Mouse (Mus musculus) 3T3-L1 (cell line): ENCODE results near the gene B4galt1.

Experiments used
- DNase-seq: peaks from one replicate; pipeline ENCODE4 v3.0.0-alpha.2; 2015; ENCODE audit warnings: low read depth, low spot score

Gene B4galt1

DNA sequence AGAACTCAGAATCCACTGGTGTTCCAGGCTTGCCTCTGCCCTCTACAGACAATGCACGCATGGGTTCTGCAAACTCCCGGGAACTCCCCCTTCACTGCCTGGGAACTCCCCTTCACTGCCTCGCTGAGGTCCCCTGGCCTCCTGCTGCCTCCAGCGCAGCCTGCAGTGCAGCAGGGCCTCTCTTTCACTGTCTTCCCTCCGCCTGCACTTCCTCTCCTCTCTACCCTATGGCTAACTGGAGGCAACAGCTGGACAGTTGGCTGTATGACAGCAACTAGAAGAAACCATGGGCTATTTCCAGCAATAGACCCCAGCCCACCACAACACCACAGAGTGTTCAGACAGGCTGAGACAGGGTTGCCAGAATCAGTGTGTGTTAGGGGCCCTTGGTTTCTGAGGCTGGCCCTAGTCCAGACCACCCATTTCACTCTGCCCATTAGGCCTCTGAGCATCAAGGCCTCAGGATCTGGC is 9.5 kb downstream of the B4galt1 start:
- DNase-seq, result peak; percentile 41

DNA sequence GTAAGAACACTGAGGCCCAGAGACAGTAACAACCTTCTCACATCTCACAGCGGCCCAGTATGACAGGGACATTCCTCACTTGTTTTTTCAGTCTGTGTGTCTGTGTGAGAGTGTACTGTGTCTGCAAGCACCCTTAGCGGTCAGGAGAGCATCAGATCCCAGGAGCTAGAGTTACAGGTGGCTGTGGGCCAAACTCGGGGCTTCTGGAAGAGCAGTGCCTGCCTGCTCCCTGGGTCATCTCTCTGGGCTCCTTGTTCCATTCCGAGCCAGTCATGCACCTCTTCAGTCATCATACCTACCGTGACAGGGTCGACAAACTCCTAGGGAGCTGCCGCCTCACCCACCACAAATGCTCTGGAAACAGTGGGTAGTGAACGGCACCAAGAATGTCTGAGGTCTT is 10.1 kb downstream of the B4galt1 start:
- peak; percentile 24 for DNase-seq

DNA sequence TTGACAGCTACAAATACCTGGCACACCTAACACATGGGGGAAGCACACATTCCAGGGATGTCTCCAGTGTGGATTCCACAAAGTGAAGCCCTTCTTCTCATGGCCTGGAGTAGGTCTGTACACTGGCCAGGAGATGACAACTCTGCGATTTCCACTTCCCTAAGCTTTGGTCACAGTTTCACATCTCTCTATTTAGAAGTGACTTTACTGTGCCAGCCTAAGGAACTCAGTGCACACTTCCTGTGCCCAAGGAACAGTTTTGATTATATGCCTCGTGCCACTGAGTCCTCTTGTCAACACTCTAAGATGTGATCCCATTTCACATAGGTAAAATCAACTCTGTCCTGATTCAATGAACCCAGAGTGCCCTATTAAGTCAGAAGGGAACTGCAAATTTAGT is 13.4 kb downstream of the B4galt1 start:
- DNase-seq, result no peak

DNA sequence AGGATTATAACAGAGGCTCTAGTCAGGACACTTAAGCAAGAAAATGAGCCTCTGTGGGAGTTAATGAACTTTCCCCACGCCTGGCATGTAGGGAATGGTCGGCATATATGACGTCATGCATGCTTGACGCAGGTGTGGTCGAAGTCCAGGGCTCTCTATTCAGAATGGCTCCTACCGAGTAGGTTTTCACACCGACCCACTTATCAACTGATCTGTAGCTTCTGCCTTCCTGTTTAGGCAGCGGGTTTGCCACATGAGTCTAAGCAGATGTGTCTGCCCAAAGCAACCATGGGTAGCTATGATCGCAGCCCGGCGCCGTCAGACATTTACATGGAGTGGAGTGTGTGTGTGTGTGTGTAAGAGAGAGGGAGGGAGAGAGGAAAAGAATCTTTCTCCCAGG is 14.6 kb downstream of the B4galt1 start:
- DNase-seq, result no peak

DNA sequence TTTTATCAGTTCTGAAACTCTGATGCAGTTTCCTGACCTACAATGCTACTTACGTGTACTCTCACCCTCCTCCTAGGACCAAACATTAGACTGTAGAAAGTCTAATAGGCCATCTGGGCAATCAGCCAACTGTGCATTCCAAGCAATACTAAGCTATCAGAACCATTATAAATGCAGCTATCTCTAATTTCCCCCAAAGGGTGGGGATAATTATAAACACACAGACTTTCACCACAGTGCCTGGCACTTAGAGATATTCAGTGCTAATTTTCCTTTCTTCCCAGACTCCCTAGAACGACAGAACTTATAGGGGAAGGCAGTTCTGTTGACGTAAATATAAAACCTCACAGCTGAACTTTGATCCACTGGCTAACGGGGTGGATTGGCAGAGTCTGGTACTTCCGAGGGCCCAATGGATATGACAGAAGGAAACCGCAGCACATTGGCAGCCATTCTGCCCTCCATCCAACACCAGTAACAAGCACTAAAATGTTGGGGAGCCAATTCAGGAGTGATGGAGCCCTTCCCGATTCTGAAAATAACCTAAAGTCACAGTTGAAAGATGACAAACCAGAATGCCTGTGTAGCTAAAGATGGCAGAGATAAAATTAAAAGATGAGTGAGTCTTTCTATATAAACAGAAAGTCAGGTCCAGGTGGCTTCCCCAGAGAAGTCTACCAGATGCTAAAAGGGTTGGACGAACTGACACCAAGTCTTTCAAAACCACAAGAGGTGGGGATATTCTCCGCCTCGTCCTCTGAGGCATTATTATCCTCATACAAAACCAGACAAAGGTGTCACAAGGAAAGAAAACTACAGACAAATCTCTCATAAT is 16.1 kb downstream of the B4galt1 start:
- peak; percentile 85 for DNase-seq

DNA sequence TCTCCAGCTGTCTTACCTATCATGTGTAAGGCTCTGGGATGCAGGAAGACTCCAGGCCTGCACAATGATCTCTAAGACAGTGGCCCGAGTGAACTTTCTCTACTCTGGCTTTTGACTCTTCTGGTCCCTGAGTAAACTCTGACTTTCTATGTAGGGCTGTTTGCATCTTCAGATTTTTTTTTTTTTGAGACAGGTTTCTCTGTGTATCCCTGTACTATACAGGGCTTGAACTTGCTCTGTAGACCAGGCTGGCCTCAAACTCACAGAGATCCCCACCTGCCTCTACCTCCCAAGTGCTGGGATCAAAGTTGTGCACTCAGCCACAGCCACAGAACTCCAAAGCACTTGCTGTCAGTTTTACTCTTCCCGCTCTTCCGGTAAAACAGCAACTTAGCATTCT is 16.8 kb downstream of the B4galt1 start:
- no peak for DNase-seq

DNA sequence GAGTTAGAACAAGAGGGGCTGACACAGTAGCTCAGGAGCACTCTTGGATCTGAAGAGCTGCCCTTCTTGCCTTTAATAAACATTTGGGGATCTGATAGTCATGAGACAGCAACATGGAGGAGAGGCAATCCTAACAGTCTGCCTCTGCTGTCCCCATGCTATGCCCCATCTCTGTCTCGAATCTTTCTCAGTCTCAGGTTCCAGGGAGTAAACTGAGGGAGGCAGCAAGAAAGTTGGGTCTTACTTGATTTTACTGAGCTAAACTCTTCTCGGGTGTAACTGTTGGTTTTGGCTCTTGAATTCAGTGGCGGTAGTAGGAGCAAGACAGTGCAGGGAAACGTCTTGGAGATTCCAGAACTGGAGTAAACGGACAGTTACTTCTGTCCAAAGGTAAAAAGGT is 18.9 kb downstream of the B4galt1 start:
- DNase-seq, result no peak

DNA sequence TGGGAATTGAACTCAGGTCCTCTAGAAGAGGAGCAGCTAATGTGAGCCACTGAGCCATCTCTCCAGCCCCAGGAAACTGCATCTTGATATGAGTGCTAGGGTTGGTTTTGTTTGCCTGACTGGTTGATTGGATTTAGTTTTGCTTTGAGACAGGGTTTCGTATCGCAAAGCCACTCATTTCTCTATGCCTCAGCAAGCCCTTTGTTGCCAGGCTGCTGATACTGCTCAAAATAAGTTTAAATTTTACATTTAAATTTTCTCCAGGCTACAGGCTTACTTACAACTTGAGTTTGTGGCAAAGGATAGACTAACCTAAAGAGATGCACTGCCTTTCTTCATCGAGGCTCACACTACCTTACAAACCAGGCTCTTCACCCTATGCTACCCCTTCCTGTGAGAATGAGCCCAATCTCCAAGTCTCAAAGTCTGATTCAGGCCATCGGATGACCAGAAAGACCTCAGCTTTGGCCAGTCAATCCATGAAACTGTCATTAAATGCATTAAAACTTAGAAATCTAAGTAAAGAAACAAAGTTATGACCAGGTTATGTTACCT is 19.5 kb downstream of the B4galt1 start:
- no peak for DNase-seq

DNA sequence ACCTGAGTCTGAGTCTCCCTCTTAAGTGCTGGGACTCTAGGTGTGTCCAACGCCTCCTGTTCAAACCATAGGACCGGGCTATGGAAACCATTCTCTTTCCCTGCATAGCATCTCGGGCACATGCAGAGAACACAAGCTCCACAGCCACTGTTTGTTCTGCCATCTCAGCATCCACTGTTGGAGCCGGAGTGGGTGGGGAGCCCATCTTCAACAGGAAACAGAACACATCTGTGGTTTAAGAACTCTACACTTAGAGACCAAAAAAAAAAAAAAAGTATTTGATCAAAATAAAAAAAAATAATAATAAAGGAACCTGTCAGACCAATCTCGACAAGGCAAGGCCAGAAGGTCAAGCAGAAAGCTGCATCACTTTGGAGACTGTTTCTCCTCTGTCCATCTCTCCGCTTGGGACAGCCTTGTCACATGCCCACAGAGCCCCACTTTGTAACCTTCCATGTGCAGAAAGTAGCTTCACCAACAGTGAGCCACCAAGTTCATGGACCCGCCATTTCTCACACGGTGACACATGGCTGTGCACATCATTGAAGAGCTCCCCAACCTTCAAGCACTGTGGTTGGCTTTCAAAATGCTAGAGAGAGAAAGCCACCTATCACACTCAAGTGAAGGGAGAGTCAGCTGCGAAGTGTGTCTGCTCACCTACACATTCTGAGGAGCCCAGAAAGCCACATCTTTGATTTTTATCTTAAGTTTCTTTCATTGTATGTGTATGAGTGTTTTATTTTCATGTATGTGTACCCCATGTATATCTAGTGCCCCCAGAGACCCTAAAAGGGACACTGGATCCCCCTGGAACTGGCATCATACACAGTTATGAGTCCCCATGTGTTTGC is 20.2 kb downstream of the B4galt1 start:
- no peak for DNase-seq

DNA sequence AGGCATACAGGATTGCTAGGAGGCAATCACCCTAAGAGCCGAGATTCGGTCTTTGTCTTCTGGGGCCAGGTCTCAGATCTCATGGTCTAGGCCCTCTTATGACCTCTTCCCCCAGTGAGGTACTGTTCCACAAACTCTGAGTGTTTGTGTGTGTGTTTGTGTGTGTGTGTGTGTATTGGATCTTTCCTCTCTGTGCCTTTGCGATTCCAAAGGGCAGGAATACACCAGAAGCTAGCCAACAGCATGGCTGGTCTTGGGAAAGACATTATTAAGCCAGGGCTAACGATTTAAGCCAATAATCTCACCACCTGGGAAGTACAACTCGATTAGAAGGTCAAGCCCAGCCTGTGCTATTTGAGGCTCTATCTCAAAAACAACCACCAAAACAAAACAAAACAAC is 23.3 kb downstream of the B4galt1 start:
- no peak for DNase-seq

DNA sequence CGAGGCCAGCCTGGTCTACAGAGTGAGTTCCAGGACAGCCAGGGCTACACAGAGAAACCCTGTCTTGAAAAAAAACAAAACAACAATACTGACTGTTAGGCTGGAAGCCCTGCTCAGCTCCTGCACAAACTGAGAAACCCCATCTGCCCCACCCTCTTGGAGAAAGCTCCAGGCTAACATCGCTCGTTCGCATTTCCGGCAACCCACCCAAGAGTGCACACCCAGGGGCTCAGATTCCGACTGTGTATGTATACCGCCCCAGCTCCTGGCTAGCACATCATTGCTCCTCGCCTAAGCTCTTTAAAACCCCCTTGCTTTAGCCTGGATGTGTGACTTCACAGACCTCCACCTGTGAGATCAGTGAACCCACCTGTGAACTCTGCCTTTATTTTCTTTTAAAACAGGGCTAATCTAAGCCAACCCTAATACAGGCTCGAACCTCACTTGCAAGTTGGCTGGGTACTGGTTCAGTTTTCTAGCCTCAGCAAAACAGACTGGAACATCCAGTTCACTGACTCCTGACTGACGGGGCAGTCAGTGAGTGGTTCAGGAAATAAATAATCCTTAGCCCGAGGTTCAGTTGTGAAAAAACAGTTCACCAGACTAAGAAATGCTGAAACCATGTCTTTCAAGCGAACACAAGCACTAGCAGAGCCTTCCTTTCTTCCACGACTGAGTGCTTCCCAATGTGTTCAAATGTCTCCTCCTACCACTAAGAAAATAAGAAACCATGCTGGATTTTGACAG is 24.0 kb downstream of the B4galt1 start:
- no peak for DNase-seq

DNA sequence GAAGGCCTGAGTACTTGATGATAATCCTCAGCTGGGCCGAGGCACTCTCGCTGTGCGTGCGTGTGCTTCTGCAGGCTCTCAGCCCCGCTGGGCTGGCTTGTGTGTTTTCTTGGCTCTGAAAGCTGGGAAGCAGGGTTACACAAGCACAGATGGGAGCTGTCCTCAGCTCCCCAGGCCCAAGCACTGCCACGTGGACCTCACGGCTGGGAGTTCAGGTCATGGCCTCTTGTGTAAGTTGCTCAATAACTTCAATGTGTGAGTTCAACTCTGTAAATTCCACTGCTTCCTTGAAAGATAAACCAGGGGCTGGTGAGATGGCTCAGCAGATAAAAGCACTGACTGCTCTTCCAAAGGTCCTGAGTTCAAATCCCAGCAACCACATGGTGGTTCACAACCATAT is 24.9 kb downstream of the B4galt1 start:
- DNase-seq, result peak; percentile 62

DNA sequence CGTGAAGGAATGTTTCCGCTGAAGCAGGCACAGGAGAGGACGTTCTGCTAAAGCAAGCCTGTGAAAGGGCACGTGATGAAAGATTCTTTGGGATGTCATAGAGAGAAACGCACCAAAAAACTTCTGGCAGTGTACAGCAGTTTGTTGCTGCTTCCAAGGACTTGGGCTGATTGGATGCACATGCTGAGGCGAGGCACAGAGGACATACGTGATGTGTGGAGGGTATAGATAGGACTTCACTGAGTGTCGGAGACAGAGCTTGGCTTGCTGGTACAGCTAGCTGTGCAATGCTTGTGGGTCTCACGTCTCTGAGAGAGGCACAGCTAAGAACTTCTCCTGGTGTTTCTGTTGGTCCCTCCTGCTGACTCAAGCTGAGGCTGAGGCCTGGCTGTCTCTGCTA is 25.9 kb downstream of the B4galt1 start:
- no peak for DNase-seq

DNA sequence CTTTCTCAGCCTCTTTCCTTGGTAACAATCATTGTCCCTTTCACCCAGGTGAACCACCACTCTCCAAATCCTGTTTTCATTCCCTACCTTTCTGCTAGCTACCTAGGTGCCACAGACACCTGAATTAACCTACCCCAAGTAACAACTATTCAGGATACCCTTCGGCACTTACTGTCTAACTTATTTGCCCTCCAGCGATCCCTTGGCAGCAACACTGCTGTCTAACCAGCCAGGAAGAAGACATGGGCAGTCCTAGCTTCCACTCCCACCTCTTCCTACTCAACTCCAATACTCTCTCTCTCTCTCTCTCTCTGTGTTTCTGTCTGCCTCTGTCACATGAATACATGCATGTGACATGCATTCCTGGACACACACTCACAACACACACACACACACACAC is 27.0 kb downstream of the B4galt1 start:
- DNase-seq, result no peak

DNA sequence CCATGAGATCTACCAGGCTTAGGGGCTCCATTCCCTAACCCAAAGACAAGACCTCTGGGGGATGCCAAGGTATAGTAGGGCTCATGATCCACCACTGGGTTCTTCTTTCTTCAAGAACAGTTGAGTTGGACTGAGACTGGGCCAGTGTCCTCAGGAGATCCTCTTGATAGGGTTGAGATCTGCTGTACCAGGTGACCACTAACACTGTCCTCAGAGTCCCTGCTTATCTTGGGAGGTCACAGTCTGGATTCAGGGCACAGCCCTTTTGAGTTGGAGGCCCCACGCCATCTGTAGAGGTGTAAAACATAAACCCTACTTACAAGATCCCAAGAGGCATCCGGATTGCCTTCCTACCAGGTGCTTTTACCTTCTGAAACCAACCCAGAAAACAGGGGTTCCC is 27.8 kb downstream of the B4galt1 start:
- DNase-seq, result no peak

DNA sequence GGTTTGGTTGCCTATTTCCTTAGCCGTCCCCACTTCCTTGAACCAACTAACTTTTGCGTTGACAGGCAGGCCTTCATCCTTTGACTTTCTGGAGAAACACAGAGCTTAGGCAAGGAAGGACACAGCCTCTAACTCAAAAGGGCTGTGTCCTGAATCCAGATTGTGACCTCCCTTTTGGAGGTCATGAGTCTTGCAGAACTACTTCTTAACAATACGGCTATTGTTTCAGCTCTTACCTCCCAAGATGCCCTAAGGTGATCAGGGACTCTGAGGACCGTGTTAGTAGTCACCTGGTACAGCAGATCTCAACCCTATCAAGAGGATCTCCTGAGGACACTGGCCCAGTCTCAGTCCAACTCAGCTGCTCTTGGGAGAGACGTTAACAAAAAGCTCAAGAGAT is 28.7 kb downstream of the B4galt1 start:
- no peak for DNase-seq

DNA sequence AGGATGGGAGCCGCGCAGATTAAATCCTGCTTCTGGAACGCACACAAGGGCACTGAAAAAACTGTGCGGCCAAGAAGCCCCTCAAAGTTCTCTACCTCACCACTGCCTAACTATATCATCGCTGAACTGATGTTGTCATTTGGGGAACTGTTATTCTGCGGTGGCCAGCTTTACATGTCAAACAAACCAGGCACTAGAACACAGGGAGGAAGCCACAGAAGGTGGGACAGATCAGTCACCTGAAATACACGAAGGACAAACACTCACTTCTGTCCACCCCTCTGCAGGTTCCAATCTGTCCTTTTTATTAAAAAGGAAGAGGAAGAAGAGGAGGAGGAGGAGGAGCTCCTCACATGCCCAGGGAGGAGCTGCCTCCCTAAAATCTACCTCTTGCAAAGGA is 29.3 kb downstream of the B4galt1 start:
- DNase-seq, result no peak

DNA sequence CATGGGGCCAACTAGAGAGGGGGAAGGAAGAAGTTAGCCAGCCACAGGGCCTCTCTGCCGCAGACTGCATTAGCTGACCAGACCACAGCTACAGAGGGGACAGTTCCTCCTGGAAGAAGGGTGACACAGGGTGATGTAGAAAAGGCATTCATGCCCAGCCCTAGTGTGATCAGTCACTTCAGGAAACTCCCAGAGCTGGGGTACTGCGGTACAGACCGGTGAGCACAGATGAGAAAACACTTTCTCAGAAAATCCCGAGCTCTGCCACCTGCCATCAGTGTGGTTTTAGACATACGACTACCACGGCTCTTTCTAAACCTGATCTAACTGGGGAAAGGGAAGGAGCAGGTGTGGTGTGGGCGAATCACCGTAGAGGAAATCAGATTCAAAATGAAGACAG is 30.1 kb downstream of the B4galt1 start:
- DNase-seq, result no peak

DNA sequence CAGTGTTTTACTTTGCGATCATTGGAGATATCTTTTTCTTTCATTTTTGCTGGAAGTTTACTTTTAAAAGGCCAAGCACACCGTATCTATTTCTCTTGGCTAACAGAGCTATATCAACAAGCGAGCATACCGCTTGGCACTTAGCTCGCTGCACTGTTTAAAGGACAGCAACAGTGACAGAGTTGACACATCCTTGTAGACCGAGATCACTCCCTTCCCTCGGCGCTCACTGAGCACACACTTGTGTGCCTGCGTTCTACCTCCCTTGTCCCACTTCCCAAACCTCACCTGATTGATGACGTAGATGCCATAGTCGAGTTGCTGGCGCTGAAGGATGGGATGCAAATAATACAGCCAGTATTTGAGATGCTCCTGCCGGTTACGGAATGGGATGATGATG is 30.7 kb downstream of the B4galt1 start:
- no peak for DNase-seq

DNA sequence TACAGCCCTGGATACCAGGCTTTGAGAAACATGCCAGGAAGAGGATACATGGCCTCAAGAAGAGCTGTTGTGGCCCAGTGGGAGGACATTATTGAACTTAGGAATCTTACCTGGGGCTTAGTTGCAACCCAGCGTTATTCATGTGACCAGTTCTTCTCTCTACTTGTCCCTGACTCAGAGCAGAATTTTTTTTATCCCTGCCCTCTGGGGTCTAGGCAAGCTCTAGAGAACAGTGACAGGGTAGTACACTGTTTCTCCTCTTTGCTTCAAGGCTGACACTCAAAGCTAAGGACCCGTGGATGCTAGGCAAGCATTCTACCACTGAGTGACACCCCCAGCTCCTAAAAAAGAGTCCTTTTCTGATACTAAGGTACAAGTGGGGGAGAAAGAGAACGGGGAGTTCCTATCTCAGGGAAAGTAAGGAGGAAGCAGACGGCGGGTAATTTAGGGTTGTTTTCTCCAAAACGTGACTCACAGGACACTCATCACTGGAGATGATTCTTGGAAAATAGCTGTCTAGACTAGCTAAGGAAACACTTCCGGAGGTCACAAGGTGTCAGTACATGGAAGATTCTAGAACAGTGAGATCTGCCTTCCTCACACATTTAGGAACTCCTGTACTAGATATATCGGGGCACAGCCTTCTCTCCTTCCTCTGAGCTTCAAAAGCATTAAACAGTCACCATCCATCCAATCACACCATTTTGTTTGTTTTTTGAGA is 32.3 kb downstream of the B4galt1 start:
- DNase-seq, result peak; percentile 79

DNA sequence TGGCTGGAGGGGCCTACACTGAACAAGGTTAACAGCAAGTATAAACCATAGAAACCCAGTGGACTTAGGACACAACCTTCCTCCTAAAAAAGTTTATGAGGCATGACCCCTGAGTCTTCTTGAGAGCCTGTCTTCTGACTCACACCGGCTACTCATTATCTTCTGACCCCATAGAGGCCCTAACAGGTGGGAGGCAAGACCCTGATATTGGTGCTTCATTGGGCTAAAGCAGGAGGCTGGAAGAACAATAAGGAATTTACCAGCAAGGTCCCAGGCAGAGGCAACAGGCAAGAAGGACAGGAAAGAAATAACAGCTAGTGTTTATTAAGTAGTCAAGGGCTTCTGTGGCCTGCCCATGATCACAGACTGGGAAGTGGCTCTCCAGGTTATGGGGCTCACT is 32.9 kb downstream of the B4galt1 start:
- DNase-seq, result no peak
